In genomic region chr6:34171748-34172457, GRCm38 (mm10) we compare ENCODE assay signal across 28 mouse cellular contexts. TPM values are rescaled to one million over a fixed set of nuclear protein-coding genes. Genes with fewer than 3 reads are reported as not detected.
DNase-seq lines count a peak whose midpoint lies in the region; ATAC-seq and TF ChIP-seq lines count a peak whose summit lies in the region.
"Had no signal": no experiment of that assay in that cellular context is flagged by ENCODE, and none has a peak within 500 bp of the region (broad histone marks: within the 10 kb centered on the region; RNA-seq: fewer than 3 reads in every experiment).

No protein-coding gene starts in this region.

- H3K27me3 ChIP-seq in E14TG2a.4 (ENCODE audit: insufficient read depth, low read length), result no peaks in the 10 kb centered on the region
- H3K27me3 ChIP-seq in kidney, embryonic 16.5 days (ENCODE audit: insufficient read depth, low read length), result no peaks in the 10 kb centered on the region
- no peaks in the 10 kb centered on the region for H3K27me3 ChIP-seq in forebrain, postnatal 0 days (ENCODE audit: insufficient read depth, low read length)
- H3K27me3 ChIP-seq in hindbrain, embryonic 16.5 days (replicated peaks; ENCODE audit: control insufficient read depth, insufficient read depth, low read length), result no peaks in the 10 kb centered on the region
- H3K27me3 ChIP-seq: heart, embryonic 13.5 days; hindbrain, embryonic 15.5 days; limb, embryonic 15.5 days; liver, embryonic 13.5 days; megakaryocyte, embryonic 14.5 days; midbrain, embryonic 12.5 days; neural tube, embryonic 13.5 days had no signal

- peaks cover 33% of the 10 kb centered on the region for H3K36me3 ChIP-seq in E14TG2a.4 (ENCODE audit: insufficient read depth, low read length)
- H3K36me3 ChIP-seq in kidney, embryonic 16.5 days (ENCODE audit: insufficient read depth, low read length), result peaks cover 23% of the 10 kb centered on the region
- H3K36me3 ChIP-seq in forebrain, postnatal 0 days (ENCODE audit: insufficient read depth), result peaks cover 21% of the 10 kb centered on the region
- peaks cover 11% of the 10 kb centered on the region; the same call in 1 of the 2 replicates for H3K36me3 ChIP-seq in hindbrain, embryonic 16.5 days (ENCODE audit: control insufficient read depth, insufficient read depth, low read length)

- peak overlapping the region; percentile 41; the same call in 1 of the 2 replicates for H3K9ac ChIP-seq in kidney, embryonic 16.5 days (replicated peaks; ENCODE audit: low read length)
- H3K9ac ChIP-seq in forebrain, postnatal 0 days, result no peak overlapping the region
- no peak overlapping the region for H3K9ac ChIP-seq in hindbrain, embryonic 16.5 days (ENCODE audit: low read depth, low read length)
- H3K9ac ChIP-seq: heart, embryonic 13.5 days; hindbrain, embryonic 15.5 days; limb, embryonic 15.5 days; liver, embryonic 13.5 days; midbrain, embryonic 12.5 days; neural tube, embryonic 13.5 days had no signal

- 69% methylated on average over 12 of the region's 12 CpGs for WGBS in kidney, embryonic 16.5 days
- WGBS in forebrain, postnatal 0 days, result 86% methylated on average over 12 of the region's 12 CpGs
- WGBS in hindbrain, embryonic 16.5 days, result 84% methylated on average over 12 of the region's 12 CpGs

- H3K4me3 ChIP-seq in E14TG2a.4 (replicated peaks; ENCODE audit: low read length), result peak overlapping the region; percentile 24; the same call in 1 of the 2 replicates
- no peak overlapping the region for H3K4me3 ChIP-seq in kidney, embryonic 16.5 days (ENCODE audit: low read length)
- H3K4me3 ChIP-seq in forebrain, postnatal 0 days (ENCODE audit: low read depth, low read length), result no peak overlapping the region
- H3K4me3 ChIP-seq in hindbrain, embryonic 16.5 days (ENCODE audit: low read length), result no peak overlapping the region
- H3K4me3 ChIP-seq: heart, embryonic 13.5 days; hindbrain, embryonic 10.5 days; hindbrain, embryonic 15.5 days; limb, embryonic 10.5 days; limb, embryonic 15.5 days; liver, embryonic 13.5 days; midbrain, embryonic 12.5 days; neural tube, embryonic 13.5 days had no signal

- peak overlapping the region; percentile 89 for H3K27ac ChIP-seq in kidney, embryonic 16.5 days (ENCODE audit: low read length)
- H3K27ac ChIP-seq in forebrain, postnatal 0 days (ENCODE audit: low read depth, low read length), result no peak overlapping the region
- no peak overlapping the region for H3K27ac ChIP-seq in hindbrain, embryonic 16.5 days (ENCODE audit: low read depth, low read length)
- H3K27ac ChIP-seq: hindbrain, embryonic 10.5 days; hindbrain, embryonic 15.5 days; limb, embryonic 10.5 days; limb, embryonic 15.5 days; liver, embryonic 13.5 days; midbrain, embryonic 12.5 days; neural tube, embryonic 13.5 days had no signal

- H3K4me2 ChIP-seq in kidney, embryonic 16.5 days (replicated peaks; ENCODE audit: low read depth, low read length), result no peak overlapping the region
- no peak overlapping the region for H3K4me2 ChIP-seq in forebrain, postnatal 0 days (ENCODE audit: low read depth)
- H3K4me2 ChIP-seq in hindbrain, embryonic 16.5 days (ENCODE audit: low read length), result no peak overlapping the region
- H3K4me2 ChIP-seq: hindbrain, embryonic 15.5 days; limb, embryonic 15.5 days; liver, embryonic 13.5 days; midbrain, embryonic 12.5 days; neural tube, embryonic 13.5 days had no signal

- no peak for TF ChIP-seq CTCF in E14TG2a.4 (conservative IDR thresholded peaks at IDR 0.05; ENCODE audit: low read length)
- no peak for TF ChIP-seq CTCF in forebrain, postnatal 0 days (IDR thresholded peaks at IDR 0.05; ENCODE audit: low read depth)

- DNase-seq in kidney, adult 11 months, result peak; percentile 48
- no peak for DNase-seq in kidney, postnatal 14 days
- DNase-seq in ZHBTc4 (ENCODE audit: low read depth, low spot score), result peak; percentile 32
- no peak for DNase-seq in frontal cortex, postnatal 36 days (ENCODE audit: low spot score in 2 of 2)
- DNase-seq in forebrain, postnatal 0 days, result no peak
- DNase-seq: adrenal gland, postnatal 10 days; cerebellum, adult 11 months; cerebellum, adult 9-10 months; cerebellum, postnatal 36 days; gastrocnemius, postnatal 10 days; heart, postnatal 10 days; layer of hippocampus, adult 9-11 months; liver, embryonic 13.5 days; lung, adult 18-20 months; lung, postnatal 4 days had no signal

- peaks cover 57% of the 10 kb centered on the region for H3K4me1 ChIP-seq in E14TG2a.4 (replicated peaks; ENCODE audit: low read depth, low read length)
- H3K4me1 ChIP-seq in kidney, embryonic 16.5 days (ENCODE audit: insufficient read depth, low read length), result peaks cover 27% of the 10 kb centered on the region
- peaks cover 5% of the 10 kb centered on the region for H3K4me1 ChIP-seq in forebrain, postnatal 0 days (ENCODE audit: insufficient read depth)
- peaks cover 6% of the 10 kb centered on the region for H3K4me1 ChIP-seq in hindbrain, embryonic 16.5 days (ENCODE audit: control insufficient read depth, insufficient read depth, low read depth, low read length)

- ATAC-seq in kidney, embryonic 16.5 days (ENCODE audit: low FRiP score, low TSS enrichment), result peak; percentile 74
- ATAC-seq in forebrain, postnatal 0 days, result no peak
- ATAC-seq in hindbrain, embryonic 16.5 days, result no peak
- ATAC-seq: forebrain, embryonic 14.5 days; lung, postnatal 0 days had no signal

- no peaks in the 10 kb centered on the region for H3K9me3 ChIP-seq in E14TG2a.4 (ENCODE audit: low read length)
- no peaks in the 10 kb centered on the region for H3K9me3 ChIP-seq in kidney, embryonic 16.5 days (ENCODE audit: low read length)
- no peaks in the 10 kb centered on the region for H3K9me3 ChIP-seq in forebrain, postnatal 0 days (ENCODE audit: low read length)
- H3K9me3 ChIP-seq in hindbrain, embryonic 16.5 days (ENCODE audit: control insufficient read depth, low read length), result no peaks in the 10 kb centered on the region
- H3K9me3 ChIP-seq: heart, embryonic 13.5 days; hindbrain, embryonic 10.5 days; hindbrain, embryonic 15.5 days; limb, embryonic 10.5 days; limb, embryonic 15.5 days; liver, embryonic 13.5 days; megakaryocyte, embryonic 14.5 days; midbrain, embryonic 12.5 days; neural tube, embryonic 13.5 days had no signal

RNA-seq across cellular contexts. Expression of gene Slc35b4, which starts 5.0 kb away (rescaled TPM):
- polyA plus RNA-seq in kidney, embryonic 16.5 days (2015; fragmentation: Nextera tagmentation; extraction: Ambion mirVana), result 81.6 and 86.0 TPM in 2 replicates
- 24.0 and 26.2 TPM in 2 replicates for total RNA-seq in forebrain, postnatal 0 days (2014; rRNA removed)
- polyA plus RNA-seq in forebrain, postnatal 0 days (2015; fragmentation: Nextera tagmentation; extraction: Ambion mirVana), result 23.8 and 34.7 TPM in 2 replicates
- polyA plus RNA-seq in hindbrain, embryonic 16.5 days (2015; fragmentation: Nextera tagmentation; extraction: Ambion mirVana), result 42.7 and 45.3 TPM in 2 replicates

Comparison
In these comparisons a context has a peak if more than half of its experiments do, and no peak if none do; other contexts are left out.
1. DNase-seq: peak in kidney, adult 11 months (single experiment) and ZHBTc4 (single experiment); none in kidney, postnatal 14 days (single experiment), frontal cortex, postnatal 36 days (0 of 2) and forebrain, postnatal 0 days (single experiment).